Mouse (Mus musculus) lung, adult 2 months (tissue): ENCODE measurements at regions not wholly inside any gene's neighbourhood (a gene's known extent, or its start where the extent isn't known, plus 50 kb on each side); places are given as distances from the start of the nearest gene placed in this dataset.

Experiments used
- CTCF ChIP-seq: fragments of 200-500 bp; IDR thresholded peaks from 2 replicates; pipeline ENCODE4 v1.5.1; 2011; ENCODE audit warnings: mild to moderate bottlenecking, low read length, control low read depth; ENCODE audit not compliant: insufficient read depth
- POLR2A ChIP-seq: fragments of 200-500 bp; IDR thresholded peaks from 2 replicates; pipeline ENCODE4 v1.6.1; 2011; ENCODE audit warnings: low read depth, mild to moderate bottlenecking, control low read depth, low read length, borderline replicate concordance; ENCODE audit errors: extremely low read depth

DNA sequence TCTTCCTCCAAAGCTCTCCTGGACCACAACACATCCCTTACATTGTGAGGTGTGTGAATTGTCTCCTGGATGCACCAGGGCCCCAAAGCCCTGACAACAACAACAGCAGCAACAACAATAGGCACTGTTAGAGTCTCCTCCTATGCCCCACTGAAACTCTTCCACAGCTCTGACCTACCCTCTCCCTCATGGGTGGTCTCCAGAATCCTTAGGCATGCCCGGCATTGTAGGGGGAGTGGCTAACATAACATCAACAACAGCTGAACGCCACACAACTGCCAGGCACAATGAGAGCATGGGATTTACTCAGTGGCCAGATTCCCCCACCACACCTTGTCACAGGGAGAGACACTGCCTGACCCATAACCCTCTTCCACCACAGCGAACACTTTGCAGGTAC lies 223.2 kb downstream of the 3110018I06Rik start:
- TF ChIP-seq POLR2A (no peak), CTCF (no peak)
